Mouse (Mus musculus) myocyte (in vitro differentiated cells): ENCODE results near the gene Grin2a.

ENCODE experiments used
- MAX ChIP-seq: IDR thresholded peaks from one replicate; pipeline ENCODE4 v1.6.1; 2011; ENCODE audit warnings: low read depth, mild to moderate bottlenecking, control low read depth
- POLR2A ChIP-seq: IDR thresholded peaks from one replicate; pipeline ENCODE4 v1.6.1; 2011; ENCODE audit warnings: low read depth, mild to moderate bottlenecking, control low read depth, moderate library complexity; ENCODE audit not compliant: insufficient read length
- TCF12 ChIP-seq: IDR thresholded peaks from one replicate; pipeline ENCODE4 v1.6.1; 2011; ENCODE audit warnings: mild to moderate bottlenecking, control low read depth; ENCODE audit not compliant: poor library complexity, insufficient read depth, severe bottlenecking

DNA sequence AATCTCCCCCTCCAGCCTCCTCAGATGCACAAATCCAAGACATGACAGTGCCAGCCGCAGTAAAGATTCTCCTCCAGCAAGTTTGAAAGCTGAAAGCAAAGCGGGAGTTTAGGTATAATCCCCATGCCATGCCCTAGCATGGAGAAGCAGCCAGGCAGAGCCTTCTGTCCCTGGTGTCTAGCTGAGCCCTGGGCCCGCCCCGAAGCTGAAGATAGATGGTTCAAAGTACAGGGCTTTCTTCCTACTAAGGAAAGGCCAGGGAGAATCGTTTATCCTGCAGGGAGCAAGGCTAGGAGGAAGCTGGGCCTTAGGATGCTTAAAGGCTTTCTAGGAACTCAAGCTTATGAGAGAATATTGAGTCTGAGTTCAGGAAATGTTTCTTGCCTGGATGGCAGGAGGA is 50.5 kb downstream of the Grin2a start:
- no peak for TF ChIP-seq POLR2A
- TF ChIP-seq MAX = no peak
- TF ChIP-seq TCF12 = no peak
